Mouse (Mus musculus): ENCODE data around the gene Tbx21.

Gene Tbx21

GRCm38 (mm10) chr11:97084821-97085505, 30.2 kb downstream of the Tbx21 start:
- no peak for DNase-seq (ENCODE audit: low read depth, low spot score)

- no peak for DNase-seq (ENCODE audit: low read depth, low spot score)
Observed at GRCm38 (mm10) chr11:97083401-97084140, 31.6 kb downstream of the Tbx21 start.

- peak; percentile 42 for DNase-seq (ENCODE audit: low read depth, low spot score)
Observed at GRCm38 (mm10) chr11:97082977-97083376, 32.2 kb downstream of the Tbx21 start.

- peak; percentile 62 for DNase-seq (ENCODE audit: low read depth, low spot score)
Observed at GRCm38 (mm10) chr11:97080291-97080690, 34.8 kb downstream of the Tbx21 start.

GRCm38 (mm10) chr11:97078751-97079150, 36.4 kb downstream of the Tbx21 start:
- DNase-seq (ENCODE audit: low read depth, low spot score) = no peak

GRCm38 (mm10) chr11:97074235-97074634, 40.9 kb downstream of the Tbx21 start:
- DNase-seq (ENCODE audit: low read depth, low spot score) = no peak

GRCm38 (mm10) chr11:97072533-97072932, 42.6 kb downstream of the Tbx21 start:
- peak; percentile 76 for DNase-seq (ENCODE audit: low read depth, low spot score)

- no peak for DNase-seq (ENCODE audit: low read depth, low spot score)
Observed at GRCm38 (mm10) chr11:97071129-97071528, 44.0 kb downstream of the Tbx21 start.

- DNase-seq (ENCODE audit: low read depth, low spot score) = no peak
Observed at GRCm38 (mm10) chr11:97069770-97070169, 45.4 kb downstream of the Tbx21 start.

- DNase-seq (ENCODE audit: low read depth, low spot score) = no peak
Observed at GRCm38 (mm10) chr11:97069333-97069732, 45.8 kb downstream of the Tbx21 start.

GRCm38 (mm10) chr11:97066656-97067360, 48.3 kb downstream of the Tbx21 start:
- no peak for DNase-seq (ENCODE audit: low read depth, low spot score)

GRCm38 (mm10) chr11:97065538-97066295, 49.4 kb downstream of the Tbx21 start:
- DNase-seq (ENCODE audit: low read depth, low spot score) = no peak

- DNase-seq (ENCODE audit: low read depth, low spot score) = no peak
Observed at GRCm38 (mm10) chr11:97063921-97064295, 51.2 kb downstream of the Tbx21 start.

- DNase-seq (ENCODE audit: low read depth, low spot score) = no peak
Observed at GRCm38 (mm10) chr11:97063274-97063920, 51.7 kb downstream of the Tbx21 start.

- no peak for DNase-seq (ENCODE audit: low read depth, low spot score)
Observed at GRCm38 (mm10) chr11:97052219-97052646, 62.9 kb downstream of the Tbx21 start.

GRCm38 (mm10) chr11:97050944-97051586, 64.1 kb downstream of the Tbx21 start:
- no peak for DNase-seq (ENCODE audit: low read depth, low spot score)

- DNase-seq (ENCODE audit: low read depth, low spot score) = peak; percentile 54
Observed at GRCm38 (mm10) chr11:97050216-97050943, 64.8 kb downstream of the Tbx21 start, which contains the start of gene Osbpl7. Gene Osbpl7 (plus strand): TSS chr11:97050628.

- DNase-seq (ENCODE audit: low read depth, low spot score) = no peak
Observed at GRCm38 (mm10) chr11:97049492-97050085, 65.5 kb downstream of the Tbx21 start.

GRCm38 (mm10) chr11:97048090-97048650, 67.0 kb downstream of the Tbx21 start:
- DNase-seq (ENCODE audit: low read depth, low spot score) = no peak
